Mouse (Mus musculus): ENCODE data around the gene Carmil1. TPM values are rescaled to one million over a fixed set of nuclear protein-coding genes. Genes with fewer than 3 reads are reported as not detected.

Carmil1 gene
- polyA plus RNA-seq, 1 experiment from 2014 or later = 12.4 TPM

GRCm38 (mm10) chr13:23972271-23972670 is 308.3 kb downstream of the Carmil1 start:
- Histone ChIP-seq H3K4me1 (replicated peaks) (no peaks in the 10 kb centered on the region), H3K27me3 (replicated peaks) (0 out of 2 replicates have a peak, but pooled peaks cover 3% of the 10 kb centered on the region), H3K4me2 (no peak overlapping the region), H3K4me3 (no peak overlapping the region), H3K36me3 (no peaks in the 10 kb centered on the region), H3K9me3 (replicated peaks) (no peaks in the 10 kb centered on the region), H3K9ac (no peak overlapping the region), H3K27ac (ENCODE audit: poor library complexity, severe bottlenecking) (no peak overlapping the region)
- WGBS = 52% methylated on average over 5 of the region's 5 CpGs
- no peak for ATAC-seq (ENCODE audit: insufficient number of reproducible peaks, low FRiP score)

- Histone ChIP-seq H3K4me2 (no peak overlapping the region), H3K36me3 (no peaks in the 10 kb centered on the region), H3K27ac (ENCODE audit: poor library complexity, severe bottlenecking) (no peak overlapping the region), H3K27me3 (replicated peaks) (0 out of 2 replicates have a peak, but pooled peaks cover 3% of the 10 kb centered on the region), H3K4me3 (no peak overlapping the region), H3K9ac (no peak overlapping the region), H3K4me1 (replicated peaks) (no peaks in the 10 kb centered on the region), H3K9me3 (replicated peaks) (no peaks in the 10 kb centered on the region)
- WGBS = 62% methylated on average over 2 of the region's 2 CpGs
- no peak for ATAC-seq (ENCODE audit: insufficient number of reproducible peaks, low FRiP score)
These were observed 308.7 kb downstream of the Carmil1 start for GRCm38 (mm10) chr13:23971870-23972269.

GRCm38 (mm10) chr13:23964909-23965308 is 315.7 kb downstream of the Carmil1 start:
- H3K9me3 ChIP-seq (replicated peaks) = no peaks in the 10 kb centered on the region
- WGBS = 61% methylated on average over 2 of the region's 2 CpGs
- ATAC-seq (ENCODE audit: insufficient number of reproducible peaks, low FRiP score) = no peak
- H3K27me3 ChIP-seq (replicated peaks) = 0 out of 2 replicates have a peak, but pooled peaks cover 3% of the 10 kb centered on the region
- no peak overlapping the region for H3K9ac ChIP-seq
- H3K4me2 ChIP-seq = no peak overlapping the region
- H3K4me1 ChIP-seq (replicated peaks) = no peaks in the 10 kb centered on the region
- no peaks in the 10 kb centered on the region for H3K36me3 ChIP-seq
- H3K27ac ChIP-seq (ENCODE audit: poor library complexity, severe bottlenecking) = no peak overlapping the region
- no peak overlapping the region for H3K4me3 ChIP-seq

Other genes with a start within 250 kb of the Carmil1 start
- gene Cmah, start 46.6 kb upstream of the Carmil1 start, polyA plus RNA-seq (2016; fragmentation: Nextera tagmentation; extraction: Ambion mirVana) = 0.24 and 0.28 TPM in 2 replicates